Mouse (Mus musculus) right cerebral cortex, postnatal 14 days (tissue): ENCODE results near the gene Isl2.

Experiments
- DNase-seq: peaks from one replicate; pipeline ENCODE4 v3.0.0; 2022

Gene Isl2

GRCm38 (mm10) chr9:55538377-55538776 is at the start of gene Isl2:
Isl2 (plus strand) TSS chr9:55538672.
- no peak for DNase-seq

GRCm38 (mm10) chr9:55507922-55508321 is 30.6 kb upstream of the Isl2 start:
- no peak for DNase-seq

GRCm38 (mm10) chr9:55508701-55509100 is 29.8 kb upstream of the Isl2 start:
- DNase-seq, result no peak

GRCm38 (mm10) chr9:55509731-55510130 is 28.7 kb upstream of the Isl2 start:
- no peak for DNase-seq

- no peak for DNase-seq
Measured at GRCm38 (mm10) chr9:55510651-55511235, 27.7 kb upstream of the Isl2 start.

- DNase-seq, result peak; percentile 58
Measured at GRCm38 (mm10) chr9:55511521-55511993, 26.9 kb upstream of the Isl2 start.

GRCm38 (mm10) chr9:55512027-55512543 is 26.4 kb upstream of the Isl2 start, which contains the start of gene Etfa:
Etfa (minus strand) TSS chr9:55512243.
- peak; percentile 92 for DNase-seq

- DNase-seq, result no peak
Measured at GRCm38 (mm10) chr9:55525716-55526115, 12.8 kb upstream of the Isl2 start.

GRCm38 (mm10) chr9:55535907-55536306 is 2.6 kb upstream of the Isl2 start:
- peak; percentile 70 for DNase-seq

- DNase-seq, result no peak
Measured at GRCm38 (mm10) chr9:55539006-55539405, 534 bp downstream of the Isl2 start.

- no peak for DNase-seq
Measured at GRCm38 (mm10) chr9:55539661-55540390, 1.4 kb downstream of the Isl2 start.

GRCm38 (mm10) chr9:55540391-55540770 is 1.9 kb downstream of the Isl2 start:
- DNase-seq, result no peak

- no peak for DNase-seq
Measured at GRCm38 (mm10) chr9:55540888-55541287, 2.4 kb downstream of the Isl2 start.

GRCm38 (mm10) chr9:55541681-55542365 is 3.4 kb downstream of the Isl2 start:
- DNase-seq, result no peak

- DNase-seq, result no peak
Measured at GRCm38 (mm10) chr9:55542366-55543325, 4.2 kb downstream of the Isl2 start.

- no peak for DNase-seq
Measured at GRCm38 (mm10) chr9:55543336-55543702, 4.8 kb downstream of the Isl2 start.

GRCm38 (mm10) chr9:55543703-55544401 is 5.4 kb downstream of the Isl2 start:
- no peak for DNase-seq

GRCm38 (mm10) chr9:55544861-55545555 is 6.5 kb downstream of the Isl2 start:
- no peak for DNase-seq

GRCm38 (mm10) chr9:55545556-55546175 is 7.2 kb downstream of the Isl2 start:
- no peak for DNase-seq

- DNase-seq, result peak; percentile 11
Measured at GRCm38 (mm10) chr9:55546176-55547010, 7.9 kb downstream of the Isl2 start.
